Mouse (Mus musculus) kidney, embryonic 14.5 days (tissue): ENCODE data around the gene Zbtb39. TPM values are rescaled to one million over a fixed set of nuclear protein-coding genes. Genes with fewer than 3 reads are reported as not detected.

Experiments used
- ATAC-seq: fragments of 200-750 bp; cut with Nextera tagmentation; 2 replicates; pipeline ENCODE4 v1.8.0; 2017; ENCODE audit warnings: moderate number of reproducible peaks, mild to moderate bottlenecking, moderate TSS enrichment, moderate library complexity; ENCODE audit not compliant: low FRiP score, low TSS enrichment
- H3K27ac ChIP-seq: fragments of 300-500 bp; sonication (generic); 2 replicates; pipeline ENCODE4 v1.5.1; 2014; ENCODE audit warnings: low read depth, mild to moderate bottlenecking, low read length, moderate library complexity, mixed read lengths
- H3K27me3 ChIP-seq: fragments of 300-500 bp; sonication (generic); 2 replicates; pipeline ENCODE4 v1.6.1; 2014; ENCODE audit warnings: mild to moderate bottlenecking, low read length; ENCODE audit not compliant: control insufficient read depth, insufficient read depth
- H3K36me3 ChIP-seq: fragments of 300-500 bp; sonication (generic); 2 replicates; pipeline ENCODE4 v1.6.1; 2014; ENCODE audit warnings: low read length, mixed read lengths; ENCODE audit not compliant: control insufficient read depth, insufficient read depth
- H3K4me1 ChIP-seq: fragments of 300-500 bp; sonication (generic); 2 replicates; pipeline ENCODE4 v1.6.1; 2014; ENCODE audit warnings: low read length, mixed read lengths; ENCODE audit not compliant: control insufficient read depth, insufficient read depth
- H3K4me2 ChIP-seq: fragments of 300-500 bp; sonication (generic); replicated peaks from 2 replicates; pipeline ENCODE4 v1.6.1; 2014; ENCODE audit warnings: low read depth, mild to moderate bottlenecking, low read length
- H3K4me3 ChIP-seq: fragments of 300-500 bp; sonication (generic); 2 replicates; pipeline ENCODE4 v1.5.1; 2014; ENCODE audit warnings: mild to moderate bottlenecking, low read length
- H3K9ac ChIP-seq: fragments of 300-500 bp; sonication (generic); 2 replicates; pipeline ENCODE4 v1.6.1; 2014; ENCODE audit warnings: low read depth, mild to moderate bottlenecking, low read length, moderate library complexity
- H3K9me3 ChIP-seq: fragments of 300-500 bp; sonication (generic); 2 replicates; pipeline ENCODE4 v1.6.1; 2016; ENCODE audit warnings: low read length; ENCODE audit not compliant: control insufficient read depth
- WGBS: fragments of 180-500 bp; shearing (Covaris S2); extraction: QIAGEN DNeasy Blood & Tissue Kit; methylation state at CpG from one replicate; pipeline ENCODE4 v1.1.7; 2014; 5-methylcytosine and 5-hydroxymethylcytosine counted together
- polyA plus RNA-seq: library from polyadenylated mRNA; unstranded; fragments of >200 nt; fragmentation: Nextera tagmentation; extraction: Ambion mirVana; gene quantifications from 2 replicates; pipeline ENCODE4 v1.2.1, GENCODE M21; 2014

Zbtb39 gene
- polyA plus RNA-seq, 1 experiment from 2014 or later = 7.6 TPM

- H3K27ac ChIP-seq = no peak overlapping the region
- 77% methylated on average over 5 of the region's 5 CpGs for WGBS
- peaks cover 73% of the 10 kb centered on the region for H3K36me3 ChIP-seq
- no peak overlapping the region for H3K4me3 ChIP-seq
- ATAC-seq = no peak
- H3K9me3 ChIP-seq = no peaks in the 10 kb centered on the region
- H3K9ac ChIP-seq = no peak overlapping the region
- H3K4me2 ChIP-seq = no peak overlapping the region
- H3K27me3 ChIP-seq = no peaks in the 10 kb centered on the region
- H3K4me1 ChIP-seq = peaks cover 23% of the 10 kb centered on the region
Measured at GRCm38 (mm10) chr10:127745886-127746285, 6.5 kb downstream of the Zbtb39 start.

GRCm38 (mm10) chr10:127747254-127747653 is 7.9 kb downstream of the Zbtb39 start:
- Histone ChIP-seq H3K4me3 (no peak overlapping the region), H3K4me2 (no peak overlapping the region), H3K9me3 (no peaks in the 10 kb centered on the region), H3K36me3 (peaks cover 62% of the 10 kb centered on the region), H3K27me3 (no peaks in the 10 kb centered on the region), H3K4me1 (peaks cover 30% of the 10 kb centered on the region), H3K9ac (0 out of 2 replicates have a peak overlapping the region, but pooled peaks have one; percentile 12), H3K27ac (no peak overlapping the region)
- 91% methylated on average over 8 of the region's 8 CpGs for WGBS
- no peak for ATAC-seq

GRCm38 (mm10) chr10:127748847-127749612 is 9.7 kb downstream of the Zbtb39 start:
- no peaks in the 10 kb centered on the region for H3K9me3 ChIP-seq
- peaks cover 30% of the 10 kb centered on the region for H3K4me1 ChIP-seq
- H3K27ac ChIP-seq = peak overlapping the region; percentile 67
- peak overlapping the region; percentile 24; the same call in 1 of the 2 replicates for H3K4me3 ChIP-seq
- ATAC-seq = peak; percentile 57
- 2% methylated on average over 7 of the region's 8 CpGs for WGBS
- H3K9ac ChIP-seq = 0 out of 2 replicates have a peak overlapping the region, but pooled peaks have one; percentile 28
- H3K27me3 ChIP-seq = no peaks in the 10 kb centered on the region
- H3K4me2 ChIP-seq = peak overlapping the region; percentile 34
- peaks cover 45% of the 10 kb centered on the region for H3K36me3 ChIP-seq

GRCm38 (mm10) chr10:127750136-127750777 is 10.9 kb downstream of the Zbtb39 start:
- H3K36me3 ChIP-seq = peaks cover 32% of the 10 kb centered on the region
- peak overlapping the region; percentile 18; the same call in 1 of the 2 replicates for H3K9ac ChIP-seq
- 58% methylated on average over 24 of the region's 24 CpGs for WGBS
- H3K27me3 ChIP-seq = no peaks in the 10 kb centered on the region
- H3K4me2 ChIP-seq = peak overlapping the region; percentile 34
- no peaks in the 10 kb centered on the region for H3K9me3 ChIP-seq
- ATAC-seq = no peak
- peak overlapping the region; percentile 67; the same call in 1 of the 2 replicates for H3K27ac ChIP-seq
- peak overlapping the region; percentile 24 for H3K4me3 ChIP-seq
- H3K4me1 ChIP-seq = peaks cover 30% of the 10 kb centered on the region

- Histone ChIP-seq H3K4me3 (no peak within 1 kb of the TSS; the same call in 1 of the 2 replicates), H3K4me2 (peak within 1 kb of the TSS; percentile 34), H3K9me3 (no peaks in the 10 kb centered on the region), H3K27ac (no peak within 1 kb of the TSS), H3K27me3 (no peaks in the 10 kb centered on the region), H3K36me3 (peaks cover 21% of the 10 kb centered on the region), H3K9ac (no peak within 1 kb of the TSS), H3K4me1 (peaks cover 32% of the 10 kb centered on the region)
- 37% methylated on average over 8 of the region's 8 CpGs for WGBS
- 0 out of 2 replicates have a peak, but pooled peaks have one; percentile 25 for ATAC-seq
Measured at GRCm38 (mm10) chr10:127751548-127751947, 12.2 kb downstream of the Zbtb39 start, which contains the start of gene Gpr182. Gpr182 (minus strand) TSS chr10:127751732.

- Histone ChIP-seq H3K4me3 (no peak overlapping the region), H3K9ac (no peak overlapping the region), H3K4me2 (no peak overlapping the region), H3K4me1 (peaks cover 17% of the 10 kb centered on the region; the same call in 1 of the 2 replicates), H3K27ac (no peak overlapping the region), H3K9me3 (peaks cover 3% of the 10 kb centered on the region; the same call in 1 of the 2 replicates), H3K36me3 (no peaks in the 10 kb centered on the region), H3K27me3 (no peaks in the 10 kb centered on the region)
- no peak for ATAC-seq
- WGBS = 65% methylated on average over 6 of the region's 6 CpGs
Measured at GRCm38 (mm10) chr10:127754566-127755166, 15.3 kb downstream of the Zbtb39 start.

- H3K9me3 ChIP-seq = peaks cover 3% of the 10 kb centered on the region; the same call in 1 of the 2 replicates
- no peak overlapping the region for H3K4me2 ChIP-seq
- ATAC-seq = no peak
- no peak overlapping the region for H3K9ac ChIP-seq
- peaks cover 11% of the 10 kb centered on the region; the same call in 1 of the 2 replicates for H3K4me1 ChIP-seq
- H3K27me3 ChIP-seq = no peaks in the 10 kb centered on the region
- no peak overlapping the region for H3K27ac ChIP-seq
- H3K36me3 ChIP-seq = no peaks in the 10 kb centered on the region
- 65% methylated on average over 3 of the region's 3 CpGs for WGBS
- H3K4me3 ChIP-seq = no peak overlapping the region
Measured at GRCm38 (mm10) chr10:127755246-127755645, 15.9 kb downstream of the Zbtb39 start.

GRCm38 (mm10) chr10:127755770-127756468 is 16.6 kb downstream of the Zbtb39 start:
- no peak for ATAC-seq
- peak overlapping the region; percentile 6; the same call in 1 of the 2 replicates for H3K4me3 ChIP-seq
- no peak overlapping the region for H3K9ac ChIP-seq

More at GRCm38 (mm10) chr10:127755770-127756468, 16.6 kb downstream of the Zbtb39 start:
- no peaks in the 10 kb centered on the region for H3K27me3 ChIP-seq
- peaks cover 3% of the 10 kb centered on the region; the same call in 1 of the 2 replicates for H3K9me3 ChIP-seq
- 0 out of 2 replicates have a peak, but pooled peaks cover 9% of the 10 kb centered on the region for H3K4me1 ChIP-seq
- peak overlapping the region; percentile 30 for H3K4me2 ChIP-seq
- H3K27ac ChIP-seq = 0 out of 2 replicates have a peak overlapping the region, but pooled peaks have one; percentile 6
- no peaks in the 10 kb centered on the region for H3K36me3 ChIP-seq
- WGBS = 48% methylated on average over 18 of the region's 18 CpGs
